Mouse (Mus musculus) erythroblast, embryonic 14.5 days (primary cell): ENCODE data around the gene Ncoa7.

ENCODE experiments used
- GATA1 ChIP-seq: IDR thresholded peaks from 2 replicates; pipeline ENCODE4 v1.6.1; 2012; ENCODE audit warnings: low read length, inconsistent platforms, mixed read lengths
- TAL1 ChIP-seq: IDR thresholded peaks from 3 replicates; pipeline ENCODE4 v1.6.1; 2012; ENCODE audit warnings: low read length, inconsistent platforms, mixed read lengths

DNA sequence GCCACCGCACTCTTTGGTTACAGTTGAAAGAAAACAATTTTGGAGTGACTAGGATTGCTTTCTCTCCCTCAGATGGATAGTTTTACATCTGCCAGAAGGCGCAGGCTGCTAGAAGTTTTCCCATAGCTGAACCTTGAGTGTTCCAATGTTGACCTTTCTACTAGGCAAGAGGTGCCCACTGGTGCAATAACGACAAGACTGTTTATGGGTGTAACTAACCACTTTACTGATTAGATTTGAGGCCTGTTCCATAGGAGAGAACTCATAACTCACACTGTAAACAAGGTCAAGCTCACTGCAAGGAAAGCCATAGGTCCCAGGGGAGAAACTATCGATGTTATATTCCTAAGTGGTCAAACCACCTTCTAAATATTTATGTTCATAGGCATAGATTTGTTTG lies 119.7 kb downstream of the Ncoa7 start:
- TF ChIP-seq GATA1: no peak
- TF ChIP-seq TAL1: no peak
